Mouse (Mus musculus): Measurements from ENCODE around the gene Ddx59. TPM values are rescaled to one million over a fixed set of nuclear protein-coding genes. Genes with fewer than 3 reads are reported as not detected.
A peak's percentile ranks its signal among the peaks of the same experiment; 100 is the strongest.

The Ddx59 gene
- polyA plus RNA-seq, 1 experiment from 2014 or later: 7.7 TPM

DNA sequence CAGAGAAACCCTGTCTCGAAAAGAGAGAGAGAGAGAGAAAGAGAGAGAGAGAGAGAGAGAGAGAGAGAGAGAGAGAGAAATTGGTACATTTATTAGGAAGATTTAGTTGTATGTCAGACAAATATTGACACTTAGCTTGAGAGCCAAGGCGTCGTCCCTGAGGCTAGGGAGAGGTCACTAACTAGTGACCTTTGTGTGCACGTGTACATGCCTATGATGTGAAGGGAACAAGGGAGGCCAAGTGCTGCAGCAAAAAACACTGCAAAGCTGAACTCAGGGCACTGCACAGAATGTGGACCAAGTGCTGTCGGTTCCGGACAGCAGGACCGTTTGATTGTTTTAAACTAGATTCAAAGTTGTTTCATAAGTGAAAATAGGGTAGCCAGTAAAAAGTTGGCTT lies 25.7 kb downstream of the Ddx59 start:
- Histone ChIP-seq H3K36me3 (ENCODE audit: control insufficient read depth, insufficient read depth, low read length) (no peaks in the 10 kb centered on the region), H3K27me3 (ENCODE audit: control insufficient read depth, insufficient read depth, low read length) (no peaks in the 10 kb centered on the region), H3K9me3 (ENCODE audit: control insufficient read depth, low read length) (no peaks in the 10 kb centered on the region), H3K27ac (replicated peaks) (no peak overlapping the region), H3K9ac (ENCODE audit: low read length) (no peak overlapping the region), H3K4me3 (ENCODE audit: low read depth, low read length) (no peak overlapping the region), H3K4me2 (replicated peaks; ENCODE audit: low read depth) (no peak overlapping the region), H3K4me1 (replicated peaks; ENCODE audit: control insufficient read depth, insufficient read depth) (0 out of 2 replicates have a peak, but pooled peaks cover 3% of the 10 kb centered on the region)
- ATAC-seq (ENCODE audit: low FRiP score, low TSS enrichment) (no peak), DNase-seq (ENCODE audit: low spot score) (no peak)
- TF ChIP-seq EP300 (optimal IDR thresholded peaks at IDR 0.05) (no peak), CTCF (IDR thresholded peaks at IDR 0.05; ENCODE audit: low read depth) (no peak)
- WGBS: 75% methylated on average over 7 of the region's 7 CpGs

DNA sequence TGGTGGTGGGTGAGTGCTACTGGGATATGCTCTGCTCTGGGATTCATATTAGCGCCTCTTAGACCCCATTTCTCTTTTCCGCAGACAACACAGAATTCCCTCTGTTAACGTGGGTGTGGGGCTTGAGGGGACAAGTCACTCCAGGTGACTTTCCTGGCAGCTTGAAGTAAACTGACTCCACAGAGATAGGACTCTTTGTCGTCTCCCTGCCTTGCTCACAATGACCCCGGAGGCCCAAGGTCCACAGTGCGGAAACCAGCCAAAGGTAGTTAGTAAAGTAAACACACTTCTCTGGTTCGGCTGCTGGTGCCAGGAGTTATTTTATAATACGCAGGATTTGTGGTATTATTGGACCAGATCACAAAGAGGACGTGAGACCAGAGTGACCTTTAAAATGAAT lies 27.7 kb downstream of the Ddx59 start:
- H3K36me3 ChIP-seq (ENCODE audit: control insufficient read depth, insufficient read depth, low read length): no peaks in the 10 kb centered on the region
- 0 out of 2 replicates have a peak, but pooled peaks cover 3% of the 10 kb centered on the region for H3K4me1 ChIP-seq (replicated peaks; ENCODE audit: control insufficient read depth, insufficient read depth)
- H3K9ac ChIP-seq (ENCODE audit: low read length): no peak overlapping the region
- no peak overlapping the region for H3K4me3 ChIP-seq (ENCODE audit: low read depth, low read length)
- no peak overlapping the region for H3K27ac ChIP-seq (replicated peaks)
- WGBS: 34% methylated on average over 9 of the region's 9 CpGs
- no peak overlapping the region for H3K4me2 ChIP-seq (replicated peaks; ENCODE audit: low read depth)
- H3K27me3 ChIP-seq (ENCODE audit: control insufficient read depth, insufficient read depth, low read length): no peaks in the 10 kb centered on the region
- TF ChIP-seq EP300 (optimal IDR thresholded peaks at IDR 0.05) (no peak), CTCF (IDR thresholded peaks at IDR 0.05; ENCODE audit: low read depth) (no peak)
- ATAC-seq (ENCODE audit: low FRiP score, low TSS enrichment): peak; percentile 42; the same call in 1 of the 2 replicates
- no peaks in the 10 kb centered on the region for H3K9me3 ChIP-seq (ENCODE audit: control insufficient read depth, low read length)
- DNase-seq (ENCODE audit: low spot score): peak; percentile 51

GRCm38 (mm10) chr1:136444555-136445255 lies 29.6 kb downstream of the Ddx59 start:
- Histone ChIP-seq H3K9me3 (ENCODE audit: control insufficient read depth, low read length) (no peaks in the 10 kb centered on the region), H3K4me3 (ENCODE audit: low read depth, low read length) (no peak overlapping the region), H3K27me3 (ENCODE audit: control insufficient read depth, insufficient read depth, low read length) (no peaks in the 10 kb centered on the region), H3K4me2 (replicated peaks; ENCODE audit: low read depth) (no peak overlapping the region), H3K4me1 (replicated peaks; ENCODE audit: control insufficient read depth, insufficient read depth) (0 out of 2 replicates have a peak, but pooled peaks cover 3% of the 10 kb centered on the region), H3K9ac (ENCODE audit: low read length) (no peak overlapping the region), H3K27ac (replicated peaks) (peak overlapping the region; percentile 31; the same call in 1 of the 2 replicates), H3K36me3 (ENCODE audit: control insufficient read depth, insufficient read depth, low read length) (no peaks in the 10 kb centered on the region)
- DNase-seq (ENCODE audit: low spot score) (no peak), ATAC-seq (ENCODE audit: low FRiP score, low TSS enrichment) (peak; percentile 40; the same call in 1 of the 2 replicates)
- WGBS: 55% methylated on average over 12 of the region's 12 CpGs
- TF ChIP-seq EP300 (optimal IDR thresholded peaks at IDR 0.05): peak; percentile 74
- no peak for TF ChIP-seq CTCF (IDR thresholded peaks at IDR 0.05; ENCODE audit: low read depth)

GRCm38 (mm10) chr1:136446933-136447332 lies 31.9 kb downstream of the Ddx59 start:
- ATAC-seq (ENCODE audit: low FRiP score, low TSS enrichment) (no peak), DNase-seq (ENCODE audit: low spot score) (no peak)
- H3K4me1 ChIP-seq (replicated peaks; ENCODE audit: control insufficient read depth, insufficient read depth): 0 out of 2 replicates have a peak, but pooled peaks cover 3% of the 10 kb centered on the region
- H3K4me2 ChIP-seq (replicated peaks; ENCODE audit: low read depth): no peak overlapping the region
- no peaks in the 10 kb centered on the region for H3K27me3 ChIP-seq (ENCODE audit: control insufficient read depth, insufficient read depth, low read length)
- H3K36me3 ChIP-seq (ENCODE audit: control insufficient read depth, insufficient read depth, low read length): no peaks in the 10 kb centered on the region
- TF ChIP-seq CTCF (IDR thresholded peaks at IDR 0.05; ENCODE audit: low read depth) (no peak), EP300 (optimal IDR thresholded peaks at IDR 0.05) (no peak)
- no peaks in the 10 kb centered on the region for H3K9me3 ChIP-seq (ENCODE audit: control insufficient read depth, low read length)
- H3K9ac ChIP-seq (ENCODE audit: low read length): no peak overlapping the region
- WGBS: 77% methylated on average over 10 of the region's 10 CpGs
- no peak overlapping the region for H3K27ac ChIP-seq (replicated peaks)
- H3K4me3 ChIP-seq (ENCODE audit: low read depth, low read length): no peak overlapping the region

DNA sequence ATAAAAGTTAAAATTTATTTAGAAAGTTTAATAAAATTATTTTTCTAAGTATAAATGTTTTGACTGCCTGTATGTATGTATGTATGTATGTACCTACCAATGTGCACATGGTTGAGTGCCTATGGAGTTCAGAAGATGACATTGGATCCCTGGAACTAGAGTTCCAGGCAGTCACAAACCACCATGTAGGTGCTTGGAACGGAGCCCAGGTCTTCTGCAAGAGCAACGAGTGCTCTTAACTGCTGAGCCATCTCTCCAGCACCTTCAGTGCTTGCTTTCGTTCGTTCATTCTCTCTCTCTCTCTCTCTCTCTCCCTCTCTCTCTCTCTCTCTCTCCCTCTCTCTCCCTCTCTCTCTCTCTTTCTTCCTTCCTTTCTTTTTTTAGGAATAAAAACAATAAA lies 32.3 kb downstream of the Ddx59 start:
- Histone ChIP-seq H3K36me3 (ENCODE audit: control insufficient read depth, insufficient read depth, low read length) (no peaks in the 10 kb centered on the region), H3K27me3 (ENCODE audit: control insufficient read depth, insufficient read depth, low read length) (no peaks in the 10 kb centered on the region), H3K4me2 (replicated peaks; ENCODE audit: low read depth) (no peak overlapping the region), H3K4me3 (ENCODE audit: low read depth, low read length) (no peak overlapping the region), H3K27ac (replicated peaks) (no peak overlapping the region), H3K9ac (ENCODE audit: low read length) (no peak overlapping the region), H3K4me1 (replicated peaks; ENCODE audit: control insufficient read depth, insufficient read depth) (0 out of 2 replicates have a peak, but pooled peaks cover 3% of the 10 kb centered on the region), H3K9me3 (ENCODE audit: control insufficient read depth, low read length) (no peaks in the 10 kb centered on the region)
- TF ChIP-seq CTCF (IDR thresholded peaks at IDR 0.05; ENCODE audit: low read depth): no peak
- TF ChIP-seq EP300 (optimal IDR thresholded peaks at IDR 0.05): no peak
- WGBS: 49% methylated on average over 4 of the region's 4 CpGs
- ATAC-seq (ENCODE audit: low FRiP score, low TSS enrichment) (no peak), DNase-seq (ENCODE audit: low spot score) (no peak)

GRCm38 (mm10) chr1:136449541-136449940 lies 34.5 kb downstream of the Ddx59 start:
- DNase-seq (ENCODE audit: low spot score): no peak
- TF ChIP-seq CTCF (IDR thresholded peaks at IDR 0.05; ENCODE audit: low read depth): no peak
- TF ChIP-seq EP300 (optimal IDR thresholded peaks at IDR 0.05): no peak
- ATAC-seq (ENCODE audit: low FRiP score, low TSS enrichment): no peak
- no peak overlapping the region for H3K9ac ChIP-seq (ENCODE audit: low read length)
- no peaks in the 10 kb centered on the region for H3K4me1 ChIP-seq (replicated peaks; ENCODE audit: control insufficient read depth, insufficient read depth)
- no peaks in the 10 kb centered on the region for H3K27me3 ChIP-seq (ENCODE audit: control insufficient read depth, insufficient read depth, low read length)
- H3K4me3 ChIP-seq (ENCODE audit: low read depth, low read length): no peak overlapping the region
- H3K36me3 ChIP-seq (ENCODE audit: control insufficient read depth, insufficient read depth, low read length): no peaks in the 10 kb centered on the region
- 88% methylated on average over 6 of the region's 6 CpGs for WGBS
- no peak overlapping the region for H3K4me2 ChIP-seq (replicated peaks; ENCODE audit: low read depth)
- H3K9me3 ChIP-seq (ENCODE audit: control insufficient read depth, low read length): no peaks in the 10 kb centered on the region
- H3K27ac ChIP-seq (replicated peaks): no peak overlapping the region
